Mouse (Mus musculus): ENCODE measurements at regions not wholly inside any gene's neighbourhood (a gene's known extent, or its start where the extent isn't known, plus 50 kb on each side); places are given as distances from the start of the nearest gene placed in this dataset.
A peak's percentile ranks its signal among the peaks of the same experiment; 100 is the strongest.

DNA sequence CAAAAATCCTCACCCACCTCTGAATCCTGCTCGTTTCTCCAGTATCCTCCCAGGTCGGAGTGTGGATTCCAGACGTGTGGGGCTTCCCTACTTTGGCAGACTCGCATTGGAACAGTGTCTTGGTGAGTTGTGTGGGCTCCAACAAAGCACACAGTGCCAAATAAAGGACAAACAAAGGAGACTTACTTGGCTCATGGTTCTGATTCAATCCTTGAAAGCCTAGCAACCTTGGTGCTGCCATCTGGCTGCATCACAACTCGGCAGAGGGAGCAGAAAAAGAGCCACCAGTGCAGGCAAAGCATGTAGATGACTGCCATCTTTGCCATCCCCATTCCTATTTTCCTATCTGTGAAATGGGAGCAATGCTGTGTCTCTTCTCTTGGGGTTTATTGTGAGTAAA lies 64.0 kb downstream of the Il9r start:
- Histone ChIP-seq H3K36me3 (replicated peaks) (no peaks in the 10 kb centered on the region), H3K9ac (no peak overlapping the region), H3K9me3 (no peaks in the 10 kb centered on the region), H3K4me3 (replicated peaks) (no peak overlapping the region), H3K27me3 (0 out of 2 replicates have a peak, but pooled peaks cover 4% of the 10 kb centered on the region), H3K4me2 (no peak overlapping the region), H3K4me1 (peaks cover 24% of the 10 kb centered on the region), H3K27ac (no peak overlapping the region)
- no peak for ATAC-seq (ENCODE audit: low FRiP score)
- WGBS, result 64% methylated on average over 5 of the region's 5 CpGs

DNA sequence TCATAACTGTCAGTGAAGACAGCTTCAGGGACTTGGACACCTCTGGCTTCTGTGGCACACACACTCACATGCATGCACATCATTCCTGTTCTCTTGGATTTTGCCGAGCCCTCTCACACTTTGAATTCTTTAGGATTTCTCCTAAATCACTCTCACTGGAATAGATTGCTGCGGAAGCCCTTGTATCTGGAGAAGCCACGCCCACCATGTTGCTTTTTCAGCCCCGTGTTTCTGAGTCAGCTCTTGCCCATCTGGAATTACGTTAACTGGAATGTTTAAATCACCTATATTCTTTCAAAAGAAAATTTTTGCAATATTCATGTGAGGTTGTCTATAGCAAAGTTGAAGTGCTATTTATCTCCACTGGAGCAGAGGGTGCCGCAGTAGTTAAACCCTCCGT lies 66.1 kb downstream of the Il9r start:
- no peak for ATAC-seq (ENCODE audit: low FRiP score)
- WGBS, result 86% methylated on average over 7 of the region's 7 CpGs
- H3K27ac ChIP-seq, result no peak overlapping the region

DNA sequence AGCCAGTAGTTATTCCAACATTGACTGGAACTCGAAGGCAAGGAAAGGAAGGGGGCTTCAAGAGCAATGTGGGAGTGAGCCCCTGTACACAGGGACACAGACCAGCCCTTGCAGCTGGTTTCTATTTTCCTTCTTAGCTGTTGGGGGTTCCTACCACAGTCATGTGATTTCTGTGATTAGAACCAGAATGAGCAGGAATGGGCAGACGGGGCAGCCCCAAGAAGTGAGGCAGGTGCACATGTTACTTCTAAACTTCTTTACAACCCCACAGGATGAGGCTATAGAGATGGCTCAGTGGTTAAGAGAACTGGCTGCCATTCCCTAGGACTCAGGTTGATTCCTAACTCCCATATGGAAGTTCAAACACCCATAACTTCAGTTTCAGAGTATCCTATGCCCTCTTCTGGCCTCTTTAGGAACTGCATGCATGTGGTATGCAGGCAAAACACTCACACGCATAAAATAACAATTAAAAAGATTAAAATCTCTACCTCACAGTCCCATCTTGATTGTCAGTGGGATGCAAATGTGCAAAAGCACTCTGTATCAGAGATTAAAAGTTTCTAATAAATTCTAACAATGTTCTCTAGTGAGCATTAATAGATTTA lies 68.0 kb downstream of the Il9r start:
- no peak overlapping the region for H3K4me2 ChIP-seq
- peaks cover 9% of the 10 kb centered on the region; the same call in 1 of the 2 replicates for H3K4me1 ChIP-seq
- H3K9me3 ChIP-seq, result no peaks in the 10 kb centered on the region
- no peak overlapping the region for H3K4me3 ChIP-seq (replicated peaks)
- H3K27me3 ChIP-seq, result 0 out of 2 replicates have a peak, but pooled peaks cover 16% of the 10 kb centered on the region
- H3K27ac ChIP-seq, result no peak overlapping the region
- H3K9ac ChIP-seq, result no peak overlapping the region
- WGBS, result 83% methylated on average over 3 of the region's 3 CpGs
- no peaks in the 10 kb centered on the region for H3K36me3 ChIP-seq (replicated peaks)
- ATAC-seq (ENCODE audit: low FRiP score), result no peak

More for the DNA sequence above, 66.1 kb downstream of the Il9r start:
- Histone ChIP-seq H3K9ac (no peak overlapping the region), H3K4me2 (no peak overlapping the region), H3K4me1 (peaks cover 18% of the 10 kb centered on the region), H3K27me3 (0 out of 2 replicates have a peak, but pooled peaks cover 7% of the 10 kb centered on the region), H3K4me3 (replicated peaks) (no peak overlapping the region), H3K36me3 (replicated peaks) (no peaks in the 10 kb centered on the region), H3K9me3 (no peaks in the 10 kb centered on the region)

- Histone ChIP-seq H3K36me3 (replicated peaks) (no peaks in the 10 kb centered on the region), H3K9ac (no peak overlapping the region), H3K27ac (no peak overlapping the region), H3K4me2 (no peak overlapping the region), H3K27me3 (peaks cover 17% of the 10 kb centered on the region; the same call in 1 of the 2 replicates), H3K9me3 (no peaks in the 10 kb centered on the region), H3K4me1 (peaks cover 10% of the 10 kb centered on the region), H3K4me3 (replicated peaks) (no peak overlapping the region)
- no peak for ATAC-seq (ENCODE audit: low FRiP score)
- WGBS, result 53% methylated on average over 7 of the region's 7 CpGs
Observed at GRCm38 (mm10) chr11:32128551-32128950, 71.5 kb downstream of the Il9r start.

DNA sequence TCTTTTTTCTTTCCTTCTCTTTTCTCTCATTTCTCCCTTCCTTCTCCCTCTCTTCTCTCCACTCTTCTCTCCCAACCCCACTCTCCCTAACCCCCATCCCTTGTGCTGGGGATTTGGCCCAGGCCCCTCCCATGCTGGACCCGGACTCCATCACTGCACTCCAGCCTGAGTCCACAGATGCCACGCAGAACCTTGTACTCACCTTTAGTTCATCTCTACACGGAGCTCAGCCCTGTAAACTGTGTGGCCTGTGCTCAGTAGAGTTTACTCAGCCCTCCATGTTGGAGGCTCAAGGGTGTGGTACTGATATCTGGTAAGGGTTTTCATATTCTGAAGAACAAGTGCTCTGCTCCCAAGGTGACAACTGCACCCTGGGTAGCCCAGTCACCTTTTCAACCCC lies 72.1 kb downstream of the Il9r start:
- Histone ChIP-seq H3K9me3 (no peaks in the 10 kb centered on the region), H3K4me3 (replicated peaks) (no peak overlapping the region), H3K4me1 (peaks cover 10% of the 10 kb centered on the region), H3K27me3 (peaks cover 17% of the 10 kb centered on the region; the same call in 1 of the 2 replicates), H3K36me3 (replicated peaks) (no peaks in the 10 kb centered on the region), H3K27ac (no peak overlapping the region), H3K4me2 (no peak overlapping the region), H3K9ac (no peak overlapping the region)
- ATAC-seq (ENCODE audit: low FRiP score), result 0 out of 2 replicates have a peak, but pooled peaks have one; percentile 36
- WGBS, result 67% methylated on average over 3 of the region's 3 CpGs

- Histone ChIP-seq H3K27me3 (peaks cover 17% of the 10 kb centered on the region; the same call in 1 of the 2 replicates), H3K4me1 (peaks cover 10% of the 10 kb centered on the region), H3K9me3 (no peaks in the 10 kb centered on the region), H3K4me3 (replicated peaks) (no peak overlapping the region), H3K9ac (no peak overlapping the region), H3K4me2 (no peak overlapping the region), H3K27ac (peak overlapping the region; percentile 38; the same call in 1 of the 2 replicates), H3K36me3 (replicated peaks) (no peaks in the 10 kb centered on the region)
- no peak for ATAC-seq (ENCODE audit: low FRiP score)
- 73% methylated on average over 7 of the region's 7 CpGs for WGBS
Observed at GRCm38 (mm10) chr11:32127401-32127817, 72.7 kb downstream of the Il9r start.

DNA sequence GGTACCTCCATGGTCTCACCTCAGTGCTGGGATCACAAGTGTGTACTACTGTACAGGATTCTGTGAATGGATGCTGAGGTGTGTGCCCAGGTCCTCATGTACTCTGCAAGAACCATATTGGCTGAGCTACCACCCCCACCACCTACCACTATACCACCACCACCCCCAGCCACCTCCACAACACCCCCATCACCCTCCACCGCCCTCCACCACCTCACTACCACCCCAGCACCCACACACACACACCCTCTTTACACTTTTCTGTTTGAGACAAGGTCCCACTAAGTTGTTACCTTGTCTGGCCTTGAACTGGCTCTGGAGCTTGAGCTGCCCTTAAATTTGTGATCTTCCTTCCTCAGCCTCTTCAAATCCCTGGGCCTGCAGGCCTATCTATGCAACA lies 73.3 kb downstream of the Il9r start:
- H3K27me3 ChIP-seq, result peaks cover 17% of the 10 kb centered on the region; the same call in 1 of the 2 replicates
- peaks cover 10% of the 10 kb centered on the region for H3K4me1 ChIP-seq
- H3K9ac ChIP-seq, result no peak overlapping the region
- 92% methylated on average over 1 of the region's 1 CpGs for WGBS
- no peak overlapping the region for H3K4me2 ChIP-seq
- no peaks in the 10 kb centered on the region for H3K36me3 ChIP-seq (replicated peaks)
- ATAC-seq (ENCODE audit: low FRiP score), result no peak
- no peaks in the 10 kb centered on the region for H3K9me3 ChIP-seq
- H3K4me3 ChIP-seq (replicated peaks), result no peak overlapping the region
- H3K27ac ChIP-seq, result no peak overlapping the region

GRCm38 (mm10) chr11:32126311-32126698 lies 73.8 kb downstream of the Il9r start:
- H3K27me3 ChIP-seq, result peaks cover 17% of the 10 kb centered on the region; the same call in 1 of the 2 replicates
- 62% methylated on average over 5 of the region's 5 CpGs for WGBS
- ATAC-seq (ENCODE audit: low FRiP score), result no peak
- H3K4me3 ChIP-seq (replicated peaks), result no peak overlapping the region
- H3K4me1 ChIP-seq, result peaks cover 10% of the 10 kb centered on the region
- H3K9me3 ChIP-seq, result no peaks in the 10 kb centered on the region
- no peak overlapping the region for H3K27ac ChIP-seq
- H3K36me3 ChIP-seq (replicated peaks), result no peaks in the 10 kb centered on the region
- no peak overlapping the region for H3K9ac ChIP-seq
- no peak overlapping the region for H3K4me2 ChIP-seq

DNA sequence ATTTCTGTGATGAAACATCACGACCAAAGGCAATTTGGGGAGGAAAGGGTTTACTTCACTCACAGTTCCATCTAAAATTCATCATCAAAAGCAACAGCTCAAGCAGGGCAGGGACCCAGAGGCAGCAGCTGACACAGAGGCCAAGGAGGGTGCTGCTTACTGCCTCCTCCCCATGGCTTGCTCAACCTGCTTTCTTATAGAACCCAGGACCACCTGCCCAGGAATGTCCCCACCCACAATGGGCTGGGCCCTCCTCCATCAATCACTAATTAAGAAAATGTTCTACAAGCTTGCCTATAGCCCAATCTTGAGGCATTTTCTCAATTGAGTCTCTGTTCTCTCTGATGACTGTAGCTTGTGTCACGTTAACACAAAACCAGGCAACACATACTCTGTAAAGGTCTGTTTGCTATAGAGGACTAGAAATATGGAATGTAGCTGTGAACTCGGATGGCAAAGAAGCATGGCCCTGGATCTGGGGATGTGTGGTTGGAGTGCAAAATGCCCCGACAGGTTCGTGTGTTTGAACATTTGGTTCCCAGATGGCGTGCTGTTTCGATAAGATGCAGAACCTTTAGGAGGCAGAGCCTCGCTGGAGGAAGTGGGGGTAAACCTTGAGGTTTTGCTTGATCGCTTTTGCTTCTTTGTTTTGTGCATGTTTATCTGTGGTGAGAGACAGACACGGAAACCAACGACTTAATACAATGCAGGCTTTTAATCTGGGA lies 74.3 kb downstream of the Il9r start:
- H3K9ac ChIP-seq, result no peak overlapping the region
- ATAC-seq (ENCODE audit: low FRiP score), result no peak
- no peak overlapping the region for H3K27ac ChIP-seq
- peaks cover 10% of the 10 kb centered on the region for H3K4me1 ChIP-seq
- H3K4me2 ChIP-seq, result no peak overlapping the region
- H3K27me3 ChIP-seq, result peaks cover 17% of the 10 kb centered on the region; the same call in 1 of the 2 replicates
- no peaks in the 10 kb centered on the region for H3K9me3 ChIP-seq
- no peaks in the 10 kb centered on the region for H3K36me3 ChIP-seq (replicated peaks)
- no peak overlapping the region for H3K4me3 ChIP-seq (replicated peaks)
- WGBS, result 58% methylated on average over 11 of the region's 11 CpGs

- Histone ChIP-seq H3K4me1 (peaks cover 28% of the 10 kb centered on the region), H3K36me3 (replicated peaks) (no peaks in the 10 kb centered on the region), H3K9ac (no peak overlapping the region), H3K27me3 (peaks cover 6% of the 10 kb centered on the region; the same call in 1 of the 2 replicates), H3K4me2 (no peak overlapping the region), H3K9me3 (no peaks in the 10 kb centered on the region), H3K4me3 (replicated peaks) (no peak overlapping the region), H3K27ac (no peak overlapping the region)
- ATAC-seq (ENCODE audit: low FRiP score), result 0 out of 2 replicates have a peak, but pooled peaks have one; percentile 23
- WGBS, result 88% methylated on average over 3 of the region's 3 CpGs
Observed at GRCm38 (mm10) chr11:32120596-32120995, 79.5 kb downstream of the Il9r start.

- Histone ChIP-seq H3K4me3 (replicated peaks) (no peak overlapping the region), H3K9me3 (peaks cover 9% of the 10 kb centered on the region; the same call in 1 of the 2 replicates), H3K36me3 (replicated peaks) (no peaks in the 10 kb centered on the region), H3K4me2 (no peak overlapping the region), H3K27ac (peak overlapping the region; percentile 78), H3K27me3 (peaks cover 6% of the 10 kb centered on the region; the same call in 1 of the 2 replicates), H3K4me1 (peaks cover 29% of the 10 kb centered on the region), H3K9ac (no peak overlapping the region)
- peak; percentile 75 for ATAC-seq (ENCODE audit: low FRiP score)
- WGBS, result 33% methylated on average over 14 of the region's 14 CpGs
Observed at GRCm38 (mm10) chr11:32118844-32119629, 81.0 kb downstream of the Il9r start.

DNA sequence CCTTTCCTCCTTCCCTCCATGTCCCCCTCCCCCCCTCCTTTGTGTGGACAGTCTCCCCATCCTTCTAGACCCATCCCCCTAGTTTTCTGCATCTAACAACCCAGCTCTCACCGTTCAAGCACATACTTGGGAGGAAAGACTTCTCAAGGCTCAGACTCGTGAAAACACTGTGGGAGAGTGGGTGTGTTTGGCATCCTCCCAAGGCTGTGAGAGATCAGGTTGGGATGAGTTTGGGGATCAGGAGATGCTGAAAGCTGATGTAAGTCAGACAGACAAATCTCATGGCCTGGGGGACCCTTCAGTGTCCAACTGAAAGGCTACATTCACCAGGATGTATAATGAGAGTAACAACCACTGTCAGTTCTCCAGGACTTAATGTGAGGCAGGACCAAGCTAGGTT lies 82.1 kb downstream of the Il9r start:
- H3K4me1 ChIP-seq, result peaks cover 40% of the 10 kb centered on the region
- H3K36me3 ChIP-seq (replicated peaks), result no peaks in the 10 kb centered on the region
- H3K27ac ChIP-seq, result no peak overlapping the region
- H3K9me3 ChIP-seq, result peaks cover 11% of the 10 kb centered on the region; the same call in 1 of the 2 replicates
- H3K4me2 ChIP-seq, result no peak overlapping the region
- no peak for ATAC-seq (ENCODE audit: low FRiP score)
- no peak overlapping the region for H3K9ac ChIP-seq
- H3K4me3 ChIP-seq (replicated peaks), result no peak overlapping the region
- WGBS, result 56% methylated on average over 2 of the region's 2 CpGs
- peaks cover 6% of the 10 kb centered on the region; the same call in 1 of the 2 replicates for H3K27me3 ChIP-seq
